Mouse (Mus musculus) megakaryocyte, embryonic 14.5 days (primary cell): ENCODE data around the gene Smc2.

ENCODE experiments used
- FLI1 ChIP-seq: IDR thresholded peaks from 2 replicates; pipeline ENCODE4 v1.6.1; 2012; ENCODE audit warnings: low read length, inconsistent platforms, mixed read lengths
- GATA1 ChIP-seq: IDR thresholded peaks from 3 replicates; pipeline ENCODE4 v1.6.1; 2012; ENCODE audit warnings: mixed read lengths, low read length, inconsistent platforms, borderline replicate concordance

DNA sequence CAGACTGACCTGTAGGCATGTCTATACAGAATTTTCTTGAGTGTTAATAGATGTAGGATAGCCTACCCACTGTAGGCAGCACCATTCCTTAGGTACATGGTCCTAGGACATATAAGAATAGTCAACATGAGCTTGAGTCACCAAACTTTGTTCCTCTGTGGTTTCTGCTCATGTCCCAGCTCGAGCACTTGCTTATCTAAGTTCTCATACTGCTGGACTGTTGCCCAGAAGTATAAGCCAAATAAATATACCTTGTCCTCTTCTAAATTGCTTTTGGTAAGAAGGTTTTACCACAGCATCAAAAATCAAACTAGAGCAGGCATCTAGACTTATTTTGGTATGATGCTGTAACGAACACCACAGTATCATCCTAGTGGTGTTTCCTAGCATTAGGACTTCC lies 27.5 kb upstream of the Smc2 start:
- TF ChIP-seq GATA1 (no peak), FLI1 (no peak)
